Mouse (Mus musculus) right cerebral cortex, postnatal 25 days (tissue): ENCODE measurements around the gene Wnk2.

Experiments
- DNase-seq: peaks from one replicate; pipeline ENCODE4 v3.0.0; 2022

Gene Wnk2

DNA sequence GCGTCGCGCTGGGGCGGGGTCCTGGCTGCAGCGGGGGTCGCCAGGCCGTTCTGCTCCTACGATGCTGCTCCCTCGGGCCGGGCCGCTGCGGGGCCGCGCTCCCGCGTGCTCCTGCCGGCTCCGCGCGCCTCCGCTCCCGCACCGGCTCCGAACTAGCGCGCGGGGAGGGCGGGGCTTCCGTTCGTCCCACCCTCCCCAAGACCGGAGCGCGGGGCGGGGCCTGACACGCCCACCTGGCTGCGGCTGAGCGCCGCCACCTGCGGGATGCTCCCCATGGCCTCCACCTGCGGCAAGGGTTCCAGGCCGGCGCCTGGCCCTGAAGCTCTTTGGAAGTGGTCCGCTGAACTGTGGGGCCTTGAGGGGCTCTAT, at the start of gene Wnk2:
Gene Wnk2, minus strand, starts transcription at position 157 of the 369 bp plus-strand sequence.
- peak; percentile 90 for DNase-seq

DNA sequence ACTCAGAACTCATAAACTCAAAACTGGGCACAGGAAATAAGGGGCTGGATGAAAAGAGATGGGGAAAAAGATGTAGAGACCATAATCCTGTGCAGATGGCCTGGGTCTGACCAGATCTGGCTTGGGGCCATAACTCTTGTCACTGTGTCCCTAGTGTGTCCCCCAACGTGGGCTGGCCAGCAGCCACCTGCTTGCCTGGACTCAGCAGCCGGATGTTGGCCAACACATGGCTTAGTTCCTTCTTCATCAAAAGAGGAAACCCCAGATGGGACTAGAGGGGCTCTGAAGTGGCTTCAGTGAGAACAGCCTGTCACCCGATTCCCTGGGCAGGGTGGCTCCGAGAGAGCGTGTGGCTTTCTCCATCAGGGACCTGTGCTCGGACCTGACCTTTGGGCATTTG, 49.0 kb upstream of the Wnk2 start:
- DNase-seq, result no peak

DNA sequence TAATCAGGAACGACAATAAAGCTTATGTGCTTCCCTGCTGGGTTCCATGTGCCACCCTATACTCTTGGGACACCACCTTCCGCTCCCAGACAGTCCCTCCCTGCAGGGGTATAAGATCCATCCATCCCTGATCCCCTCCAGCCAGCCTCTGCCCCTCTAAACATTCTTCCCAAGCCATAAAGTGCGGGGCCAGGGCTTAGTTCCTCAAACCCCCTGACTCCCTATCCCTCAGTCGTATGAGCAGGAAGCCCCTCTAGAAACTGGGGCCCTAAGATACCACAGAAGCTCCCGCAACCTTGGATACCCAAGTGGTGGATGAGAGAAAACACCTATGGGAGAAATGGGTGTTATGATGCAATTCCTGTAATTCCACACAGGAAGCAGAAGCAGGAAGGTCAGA, 48.4 kb upstream of the Wnk2 start:
- no peak for DNase-seq

DNA sequence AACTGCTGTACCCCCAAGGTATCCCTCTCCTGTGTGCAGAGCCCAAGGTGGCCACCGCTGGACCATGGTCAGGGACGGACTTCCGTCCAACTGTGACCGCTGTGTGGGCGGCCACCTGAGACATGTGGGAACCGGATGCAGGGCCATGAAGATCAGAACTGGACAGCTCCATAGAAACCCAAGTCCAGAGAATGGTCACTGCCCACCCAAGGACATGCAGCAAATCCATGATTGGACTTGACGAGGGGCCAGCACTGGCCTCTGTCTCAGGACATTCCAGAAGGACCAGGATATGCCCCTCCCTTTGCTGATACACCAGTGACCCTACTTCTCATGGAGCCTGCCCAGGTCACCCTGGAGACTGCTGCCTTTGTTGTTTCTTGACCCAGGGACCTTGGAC, 47.8 kb upstream of the Wnk2 start:
- no peak for DNase-seq

DNA sequence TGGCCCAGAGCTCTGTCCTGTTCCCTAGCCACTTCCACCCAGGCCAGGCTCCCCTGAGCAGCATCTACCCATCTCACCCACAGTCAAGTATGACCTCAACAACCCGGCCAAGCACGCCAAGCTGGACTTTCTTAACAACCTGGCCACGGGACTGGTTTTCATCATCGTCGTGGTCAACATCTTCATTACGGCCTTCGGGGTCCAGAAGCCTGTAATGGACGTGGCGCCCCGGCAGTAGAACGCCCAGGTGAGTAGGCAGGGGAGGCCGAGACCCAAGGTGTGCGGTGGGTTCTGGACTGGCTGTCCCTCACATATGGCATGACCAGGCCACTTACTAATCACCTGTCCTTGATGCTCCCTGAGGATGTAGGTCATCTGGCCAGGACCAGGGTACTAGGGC, 47.0 kb upstream of the Wnk2 start:
- no peak for DNase-seq

DNA sequence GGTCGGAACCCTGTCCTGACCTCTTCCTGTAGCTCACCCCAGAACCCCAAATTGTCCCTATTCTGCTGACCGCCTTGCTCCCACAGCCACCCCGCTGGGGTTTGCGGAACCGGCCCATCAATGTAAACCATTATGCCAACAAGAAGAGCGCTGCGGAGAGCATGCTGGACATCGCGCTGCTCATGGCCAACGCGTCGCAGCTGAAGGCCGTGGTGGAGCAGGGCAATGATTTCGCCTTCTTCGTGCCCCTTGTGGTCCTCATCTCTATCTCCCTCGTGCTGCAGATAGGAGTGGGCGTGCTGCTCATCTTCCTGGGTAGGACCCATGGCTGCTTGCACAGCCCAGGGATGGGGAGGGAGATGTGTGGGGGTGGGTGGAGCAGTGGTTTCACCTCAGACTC, 45.8 kb upstream of the Wnk2 start:
- DNase-seq, result no peak

DNA sequence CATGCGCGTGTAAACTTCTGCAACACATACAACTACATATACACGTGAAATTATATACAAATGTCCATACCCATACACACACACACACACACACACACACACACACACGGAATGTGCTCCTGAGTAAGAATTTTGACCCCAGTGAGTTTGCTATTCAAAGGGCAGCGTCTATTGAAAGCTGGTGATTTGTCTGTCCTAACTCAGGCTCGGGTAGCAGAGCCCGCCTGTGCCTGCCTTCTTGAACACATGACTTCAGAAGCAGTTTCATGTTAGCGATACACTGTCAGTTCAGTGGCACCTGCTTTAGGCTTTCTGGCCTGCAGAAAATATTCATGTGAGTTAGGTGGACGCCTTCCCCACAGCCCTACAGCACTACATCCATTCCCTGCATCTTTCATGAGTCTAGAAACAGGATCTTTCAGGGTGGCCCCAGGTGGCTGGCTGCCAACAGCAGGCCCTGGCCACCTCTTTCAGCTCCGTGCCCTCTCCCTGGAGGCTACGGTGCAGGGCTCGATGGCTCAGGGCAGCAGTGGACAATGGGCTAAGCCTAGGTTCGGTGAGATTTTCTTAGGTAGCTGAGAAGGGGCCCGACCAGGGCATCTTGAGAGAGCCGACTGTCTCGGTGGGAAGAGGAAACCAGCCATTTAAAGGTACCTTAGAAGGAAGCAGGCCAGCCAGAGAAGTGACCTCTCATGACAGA, 44.5 kb upstream of the Wnk2 start:
- no peak for DNase-seq

DNA sequence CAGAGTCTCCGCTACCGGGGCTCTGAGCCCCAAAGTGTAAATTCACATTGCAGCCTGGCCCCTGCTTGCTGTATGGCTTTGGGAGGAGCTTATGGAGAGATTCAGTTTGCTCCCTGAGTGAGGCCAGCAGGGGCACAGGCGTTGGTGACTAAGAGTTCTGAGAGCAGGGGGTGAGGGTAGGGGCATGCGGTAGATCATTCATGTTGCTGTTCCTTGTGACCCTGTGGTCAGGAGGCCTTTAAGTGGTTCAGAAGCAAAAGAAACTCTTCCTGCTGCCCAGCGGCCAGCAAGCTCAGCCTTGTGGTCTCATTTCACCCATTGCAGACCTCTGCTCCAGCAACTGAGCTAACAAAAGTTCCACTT, 43.8 kb upstream of the Wnk2 start:
- DNase-seq, result no peak

DNA sequence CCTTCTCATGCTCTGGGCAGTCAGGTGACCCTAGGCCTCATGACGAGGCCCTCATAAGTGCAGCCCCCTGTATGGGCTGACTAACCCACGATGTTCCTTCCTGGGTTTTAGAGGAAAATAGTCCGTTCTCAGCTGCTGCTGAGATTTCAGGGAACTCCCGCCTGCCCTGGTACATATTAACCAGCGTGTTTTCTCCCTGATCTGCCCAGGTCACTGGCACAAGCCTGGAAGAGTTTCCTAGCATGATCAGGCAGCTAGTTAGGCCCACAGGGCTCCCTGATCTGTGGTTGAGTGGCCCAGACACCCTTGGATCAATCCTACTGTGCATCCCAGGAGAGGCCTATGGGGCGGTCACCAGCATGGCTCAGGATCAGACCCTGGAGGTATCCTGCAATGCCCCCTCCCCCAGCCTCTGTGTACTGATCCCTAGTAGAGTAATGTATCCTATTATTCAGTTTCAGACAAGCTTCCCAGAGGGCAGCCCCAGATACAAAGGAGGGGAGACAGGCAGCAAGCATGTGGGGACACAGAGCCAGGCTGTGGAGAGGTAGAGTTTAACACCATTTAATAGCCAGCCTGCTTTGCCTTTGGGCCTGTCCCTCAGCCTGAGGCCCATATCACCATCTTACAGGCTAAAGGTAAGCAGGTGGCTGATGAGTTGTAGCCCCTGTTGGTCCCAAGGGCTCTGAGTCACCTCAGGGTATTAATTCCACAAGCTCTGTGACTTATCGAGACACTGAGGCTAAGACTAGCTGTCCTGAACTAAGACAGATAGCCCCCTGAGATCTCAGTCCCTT, 43.3 kb upstream of the Wnk2 start:
- no peak for DNase-seq

DNA sequence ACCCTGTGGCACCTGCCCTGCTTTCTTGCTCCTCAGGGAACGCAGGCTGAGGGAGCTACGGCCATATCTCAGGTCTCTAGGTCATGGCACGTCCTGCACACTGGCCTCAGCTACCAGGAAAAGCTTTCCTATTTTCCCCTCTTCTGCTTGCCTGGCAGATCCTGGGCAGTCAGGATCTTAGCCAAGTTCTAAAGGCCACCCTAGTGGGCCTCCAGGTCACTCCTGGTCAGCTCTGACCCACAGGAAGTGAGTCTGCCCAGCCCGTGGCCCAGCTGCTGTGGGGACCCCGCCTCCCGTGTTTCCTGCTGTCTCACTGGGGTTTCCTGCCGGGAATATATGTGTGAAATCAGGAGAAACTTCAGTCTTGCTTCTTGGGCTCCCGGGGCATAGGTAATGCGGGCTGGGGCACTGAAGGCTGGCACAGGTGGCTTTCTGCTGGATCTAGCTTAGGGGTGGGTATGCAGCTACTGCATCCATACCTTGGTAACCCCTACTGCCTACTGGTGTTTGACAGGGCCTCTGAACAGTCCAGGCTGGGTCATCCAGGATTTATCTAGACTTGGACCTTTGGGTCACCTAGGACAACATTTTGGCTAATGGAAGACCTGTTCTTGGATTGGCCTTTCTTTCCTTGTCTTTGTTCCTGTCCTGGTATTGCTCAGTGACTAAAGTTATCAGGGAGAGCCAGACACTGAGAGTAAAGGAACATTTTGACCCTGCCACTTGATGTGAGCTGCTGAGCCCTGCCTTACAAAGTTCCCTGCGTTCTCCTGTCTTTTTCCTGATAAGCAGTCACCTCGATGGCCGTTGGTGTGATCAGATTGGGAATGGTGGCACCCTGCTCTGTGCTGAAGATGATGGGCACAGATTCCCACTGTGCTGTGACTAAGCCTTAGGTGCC, 42.4 kb upstream of the Wnk2 start:
- DNase-seq, result no peak

DNA sequence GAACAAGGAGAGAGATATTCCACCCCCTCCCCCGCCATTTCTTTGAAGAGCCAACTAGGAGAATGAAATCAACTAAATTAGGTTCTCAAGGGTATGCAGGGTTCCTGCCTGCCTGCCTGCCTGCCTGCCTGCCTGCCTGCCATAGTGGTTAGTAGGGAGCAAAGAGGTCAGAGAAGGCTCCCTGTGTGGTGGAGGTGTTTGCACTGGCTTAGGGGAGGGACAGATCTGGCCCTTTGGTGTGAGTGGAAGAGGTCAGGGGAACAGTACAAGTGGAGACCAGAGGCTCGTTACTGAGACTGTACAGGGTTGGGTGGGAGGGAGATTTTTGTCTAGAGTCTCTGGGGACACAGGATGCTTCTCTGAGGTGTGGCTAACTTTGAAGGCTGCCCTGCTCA, 41.1 kb upstream of the Wnk2 start:
- no peak for DNase-seq

DNA sequence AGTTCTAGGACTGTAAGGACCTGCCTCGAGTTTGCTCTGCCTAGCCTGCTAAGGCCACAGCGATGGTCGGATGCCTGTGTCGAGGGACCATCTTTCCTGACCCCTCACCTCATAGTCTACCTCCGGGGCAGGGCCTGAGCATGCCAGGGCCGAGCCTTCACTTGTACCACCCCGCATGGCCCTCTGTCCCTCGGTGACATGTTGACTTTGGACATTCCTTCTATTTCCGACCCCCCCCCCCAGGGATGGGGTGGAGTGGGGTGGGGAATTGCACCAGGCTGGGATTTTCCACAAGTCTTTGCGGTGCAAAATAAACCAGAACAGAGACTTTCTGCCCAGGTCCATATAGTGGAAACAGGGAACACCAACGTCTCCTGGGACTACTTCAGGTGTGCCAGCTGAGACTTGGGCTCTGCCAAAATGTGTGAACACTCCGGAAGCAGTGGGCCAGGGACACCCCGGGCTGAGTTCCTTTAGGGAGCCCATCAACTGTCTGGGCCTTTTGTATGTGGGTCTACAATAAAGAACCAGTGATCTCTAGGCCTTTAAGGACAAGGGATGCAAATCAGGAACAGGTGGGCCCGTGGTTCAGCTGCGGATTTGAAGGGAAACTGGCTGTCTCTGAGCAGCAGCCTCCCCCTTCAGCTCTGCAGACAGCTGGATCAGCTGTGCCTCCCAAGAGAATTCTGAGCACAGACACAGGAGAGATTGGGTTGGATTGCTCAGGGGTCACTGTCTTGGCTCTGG, 40.6 kb upstream of the Wnk2 start:
- DNase-seq, result no peak

DNA sequence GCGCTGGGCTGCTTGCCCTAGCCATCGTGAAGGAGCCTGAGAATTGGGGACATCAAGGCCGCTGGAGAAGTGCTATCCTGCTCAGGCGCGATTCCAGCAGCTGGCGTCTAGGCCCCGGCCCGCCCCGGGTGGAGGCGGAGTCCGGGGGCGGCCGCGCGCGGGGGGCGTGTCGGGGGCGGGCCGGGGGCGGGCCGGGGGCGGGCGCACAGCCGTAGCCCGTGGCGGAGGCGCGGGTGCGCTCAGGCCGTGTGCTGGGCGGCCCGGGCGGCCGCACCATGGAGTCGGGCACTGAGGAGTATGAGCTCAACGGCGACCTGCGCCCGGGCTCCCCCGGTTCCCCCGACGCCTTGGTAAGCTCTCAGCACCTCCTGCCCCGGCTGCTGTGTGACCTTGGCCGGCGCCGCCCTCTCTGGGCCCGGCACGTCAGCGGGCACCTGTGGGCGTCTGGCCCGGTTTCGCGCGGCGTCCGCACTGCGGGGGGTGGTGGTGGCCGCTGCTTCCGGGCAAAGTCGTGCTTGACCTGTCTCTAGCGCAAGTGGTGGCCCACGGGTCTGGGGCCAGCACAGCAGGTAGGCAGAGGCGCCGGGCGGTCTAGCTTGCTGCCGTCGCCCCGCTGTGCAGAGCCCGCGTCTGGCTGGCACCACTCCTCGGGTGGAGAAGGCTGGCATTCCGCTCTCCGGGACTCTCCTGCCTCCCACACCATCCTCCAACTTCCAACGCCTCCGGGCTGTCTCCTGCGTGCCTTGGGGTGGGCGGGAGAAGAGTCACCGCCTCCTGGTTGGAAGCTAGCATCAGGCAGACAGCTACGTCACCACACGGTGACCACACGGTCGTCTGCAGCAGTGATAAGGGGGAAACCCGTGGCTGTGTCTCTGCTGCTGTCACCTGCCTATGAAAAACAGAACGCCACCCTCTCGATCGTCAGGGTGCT, 39.7 kb upstream of the Wnk2 start, which contains the start of gene Ninj1:
Gene Ninj1, plus strand, starts transcription at position 198 of the 931 bp plus-strand sequence.
- peak; percentile 81 for DNase-seq

DNA sequence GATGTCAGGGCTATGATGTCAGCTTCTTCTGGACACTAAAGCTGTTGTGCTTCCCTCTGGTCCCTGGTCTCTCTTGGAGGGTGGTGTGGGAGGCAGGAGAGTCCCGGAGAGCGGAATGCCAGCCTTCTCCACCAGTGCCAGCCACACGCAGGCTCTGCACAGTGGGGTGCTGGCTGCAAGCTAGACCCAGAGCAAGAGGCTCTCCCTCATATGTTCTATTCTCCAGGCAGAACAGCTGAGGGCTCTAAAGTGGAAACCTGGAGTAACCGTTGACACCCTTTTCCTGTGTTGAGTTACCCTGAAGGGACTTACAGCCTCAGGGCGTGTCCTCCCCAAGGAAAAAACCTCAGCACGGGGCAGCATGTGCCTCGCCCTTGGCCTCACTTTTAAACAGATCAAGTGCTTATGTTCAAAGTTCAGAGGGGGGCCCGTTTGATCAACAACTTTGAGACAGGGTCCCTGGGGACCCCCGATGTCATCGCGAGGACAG, 39.0 kb upstream of the Wnk2 start:
- DNase-seq, result no peak

DNA sequence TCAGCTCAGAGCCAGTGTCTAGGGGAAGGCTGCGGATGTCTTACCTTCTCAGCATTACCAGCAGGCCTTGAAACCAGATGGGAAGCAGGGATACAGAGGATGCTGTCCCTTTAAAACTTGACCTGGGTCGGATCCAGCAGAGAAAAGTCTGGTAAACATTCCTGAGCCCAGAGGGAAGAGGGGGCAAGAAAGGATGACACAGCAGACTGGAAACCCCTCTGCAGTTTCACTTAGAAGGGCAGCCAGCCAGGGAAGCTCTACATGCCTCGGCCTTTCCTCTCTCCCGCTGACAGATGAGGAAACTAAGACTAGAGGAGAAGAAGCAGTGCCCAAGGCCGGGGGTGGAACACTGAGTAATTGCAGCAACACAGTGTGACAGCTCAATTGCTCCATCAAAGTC, 35.8 kb upstream of the Wnk2 start:
- no peak for DNase-seq

DNA sequence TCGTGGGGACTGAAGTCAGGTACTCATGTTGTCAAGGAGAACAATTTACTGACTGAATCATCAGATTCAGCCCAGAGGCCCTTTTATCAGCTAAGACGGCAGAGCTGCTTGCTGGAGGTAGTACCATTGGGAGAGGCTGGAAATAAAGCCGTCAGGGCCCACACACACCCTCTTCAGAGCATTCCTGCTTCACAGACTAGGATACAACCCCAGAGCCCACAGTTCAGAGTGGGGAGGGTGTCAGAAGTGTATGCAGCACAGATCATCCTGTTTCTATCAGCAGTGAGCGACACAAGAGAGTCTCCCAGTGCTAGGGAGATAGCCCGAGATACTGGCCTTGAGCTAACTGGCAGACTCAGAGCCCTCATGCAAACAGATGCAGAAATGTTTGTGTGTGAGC, 35.3 kb upstream of the Wnk2 start:
- DNase-seq, result no peak

DNA sequence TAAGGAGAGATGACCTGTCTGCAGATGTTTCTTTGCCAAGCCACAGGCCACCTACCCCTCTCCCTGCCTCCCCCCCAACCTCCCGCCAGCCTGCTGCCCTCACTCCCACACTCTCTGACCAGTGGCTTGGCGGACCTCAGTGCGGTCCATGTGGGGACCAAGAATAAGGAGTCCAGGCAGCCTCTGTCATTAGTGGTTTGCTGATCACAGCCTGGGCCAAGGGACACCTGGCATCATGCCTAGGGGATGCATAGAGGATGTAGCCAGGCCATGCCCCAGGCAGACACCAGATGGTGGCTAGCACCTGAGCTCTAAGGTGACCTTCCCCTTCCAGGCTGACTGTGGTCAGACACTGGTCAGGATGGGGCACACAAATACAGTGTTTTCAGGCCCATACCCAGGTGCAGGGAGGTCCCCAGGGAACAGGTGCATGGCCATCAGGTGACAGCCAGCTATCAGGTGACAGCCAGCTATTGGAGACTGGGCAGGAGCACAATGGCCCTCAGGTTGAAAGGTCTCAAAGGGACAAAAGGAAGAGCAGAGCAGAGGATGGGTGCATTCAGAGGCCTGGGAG, 33.7 kb upstream of the Wnk2 start:
- no peak for DNase-seq

DNA sequence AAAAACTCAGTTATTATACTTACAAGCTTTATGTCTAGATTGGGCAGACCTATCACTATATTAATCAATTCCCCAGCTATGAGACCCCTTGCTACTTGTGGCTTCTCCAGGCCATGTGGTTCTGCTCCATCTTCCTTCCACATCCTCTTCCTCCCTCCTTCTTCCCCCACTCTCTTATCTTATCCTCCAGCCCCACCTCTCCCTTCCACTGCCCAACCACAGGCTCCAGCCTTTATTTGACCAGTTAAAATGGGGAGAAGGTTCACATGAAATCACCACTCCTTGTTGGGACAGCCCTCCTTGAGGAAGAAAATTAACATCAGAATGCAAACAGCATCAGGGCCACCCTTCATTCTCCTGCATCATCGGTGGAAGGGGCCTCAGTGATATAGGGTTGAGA, 32.9 kb upstream of the Wnk2 start:
- DNase-seq, result no peak

DNA sequence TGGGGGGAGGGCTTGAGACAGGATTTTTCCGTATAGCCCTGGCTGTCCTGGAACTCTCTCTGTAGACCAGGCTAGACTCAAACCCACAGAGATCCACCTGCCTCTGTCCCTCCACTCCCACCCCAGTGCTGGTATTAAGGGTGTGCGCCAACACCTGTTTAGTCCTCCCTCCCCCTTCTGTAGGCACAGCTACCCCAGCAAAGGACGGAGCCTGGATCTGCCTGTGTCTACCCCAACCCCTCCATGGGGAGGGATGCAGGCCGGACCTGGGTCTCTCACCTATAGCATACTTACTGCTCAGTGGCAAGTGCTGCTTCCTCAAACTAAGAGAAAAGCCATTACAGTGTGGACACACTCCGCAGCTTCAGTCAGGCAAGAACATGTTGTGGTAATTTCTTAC, 32.5 kb upstream of the Wnk2 start:
- DNase-seq, result no peak

DNA sequence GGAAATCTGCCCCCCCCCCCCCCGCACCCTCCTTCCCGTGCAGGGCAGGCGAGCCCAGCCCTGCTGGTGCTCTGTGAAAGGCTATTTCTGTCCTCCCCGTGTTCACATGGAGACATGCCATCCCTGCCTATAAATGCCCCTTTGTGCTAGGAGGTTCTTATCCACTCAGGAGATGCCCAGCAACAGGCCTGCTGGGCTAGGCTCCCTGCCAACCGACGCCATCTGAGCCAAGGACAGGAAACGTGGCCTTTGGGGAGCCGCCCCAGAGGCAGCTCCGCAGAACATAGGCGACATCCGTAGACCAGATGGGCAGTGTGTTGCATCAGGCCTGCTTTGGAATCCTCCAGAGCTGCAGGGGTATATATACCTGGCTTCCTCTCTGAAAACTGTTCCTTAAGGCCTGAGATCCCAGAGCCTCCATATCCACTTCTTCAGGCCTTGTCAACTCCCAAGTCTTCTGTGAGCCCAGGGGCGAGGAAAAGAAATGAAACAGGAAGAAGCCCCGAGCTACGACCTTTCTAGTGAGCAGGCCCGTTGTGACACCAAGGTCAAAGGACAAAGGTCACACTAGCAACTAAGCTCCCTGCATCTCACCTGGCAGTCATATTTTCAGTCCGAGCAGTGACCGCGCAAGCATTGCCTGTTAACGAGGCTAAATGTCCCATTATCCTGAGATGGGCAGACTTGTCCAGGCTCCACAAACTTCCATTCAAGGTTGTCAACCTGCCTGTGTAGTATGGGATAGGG, 31.2 kb upstream of the Wnk2 start:
- DNase-seq, result peak; percentile 58
